Comparison of ENCODE assay signal across 13 mouse cellular contexts in genomic region chr7:138248176-138248575, GRCm38 (mm10).
DNase-seq lines count a peak whose midpoint lies in the region; TF ChIP-seq lines count a peak whose summit lies in the region.
"Had no signal": no experiment of that assay in that cellular context is flagged by ENCODE, and none has a peak within 500 bp of the region (broad histone marks: within the 10 kb centered on the region; RNA-seq: fewer than 3 reads in every experiment).

No protein-coding gene starts in this region.

- H3K9me3 ChIP-seq in CH12.LX (replicated peaks; ENCODE audit: low read length): peaks cover 14% of the 10 kb centered on the region
- H3K9me3 ChIP-seq: liver, embryonic 13.5 days had no signal

- no peak for TF ChIP-seq POLR2A in CH12.LX (IDR thresholded peaks at IDR 0.05; ENCODE audit: low read depth, low read length)

- H3K27ac ChIP-seq in CH12.LX (ENCODE audit: insufficient read depth, low read depth): no peak overlapping the region
- H3K27ac ChIP-seq: liver, embryonic 13.5 days had no signal

- in situ Hi-C loops in CH12.LX (cut with MboI; ENCODE audit: low pct_ligation_motif_present, low pct_unique_long_range_greater_than_20kb, low sequenced_read_pairs): no loop called here

- H3K4me3 ChIP-seq in CH12.LX (replicated peaks in 1 of 3; ENCODE audit: low read depth in 2 of 3, low read length in 2 of 3, poor library complexity in 1 of 3): no peak overlapping the region
- H3K4me3 ChIP-seq: erythroblast, embryonic 14.5 days; liver, embryonic 13.5 days had no signal

- peak in 1 of 2 experiments; percentile 54; a peak in 2 of 4 replicates for TF ChIP-seq CTCF in CH12.LX (conservative IDR thresholded peaks at IDR 0.05 in 1 of 2, IDR thresholded peaks at IDR 0.05 in 1 of 2; ENCODE audit: low read depth in 2 of 2, low read length in 2 of 2)

- dilution Hi-C loops in CH12.LX (cut with MboI; ENCODE audit: extremely low pct_ligation_motif_present, extremely low pct_unique_long_range_greater_than_20kb, low sequenced_read_pairs): no loop called here

- no peak for TF ChIP-seq EP300 in CH12.LX (IDR thresholded peaks at IDR 0.05; ENCODE audit: low read length)

- no peak overlapping the region for H3K9ac ChIP-seq in CH12.LX (ENCODE audit: insufficient read depth, low read depth)
- H3K9ac ChIP-seq: liver, embryonic 13.5 days had no signal

- TF ChIP-seq RAD21 in CH12.LX (IDR thresholded peaks at IDR 0.05; ENCODE audit: low read depth, low read length): peak; percentile 33

- H3K4me2 ChIP-seq in CH12.LX (ENCODE audit: insufficient read depth, low read depth, poor library complexity, severe bottlenecking): no peak overlapping the region
- H3K4me2 ChIP-seq: liver, embryonic 13.5 days had no signal

- no peaks in the 10 kb centered on the region for H3K79me2 ChIP-seq in CH12.LX (replicated peaks; ENCODE audit: control insufficient read depth, extremely low read depth, insufficient read depth, poor library complexity, severe bottlenecking)

- DNase-seq in cerebellum, postnatal 14 days: peak; percentile 48 to 61
- DNase-seq in cerebellum, adult 11-12 months: no peak
- DNase-seq in layer of hippocampus, adult 11-12 months (ENCODE audit: low spot score): peak; percentile 22
- no peak for DNase-seq in layer of hippocampus, adult 9-10 months (ENCODE audit: low spot score)
- peak; percentile 4 for DNase-seq in CH12.LX (ENCODE audit: extremely low read depth)
- DNase-seq in layer of hippocampus, adult 9-11 months: peak; percentile 4
- no peak for DNase-seq in thymus, postnatal 14 days
- DNase-seq in thymus, postnatal 0 days (ENCODE audit: low spot score): no peak
- DNase-seq: gastrocnemius, postnatal 25 days; heart, postnatal 36 days; kidney, postnatal 10 days; liver, embryonic 13.5 days had no signal

- no peaks in the 10 kb centered on the region for H3K36me3 ChIP-seq in CH12.LX (replicated peaks in 1 of 2; ENCODE audit: control insufficient read depth in 1 of 2, insufficient read depth in 1 of 2, low read length in 1 of 2)
- H3K36me3 ChIP-seq: liver, embryonic 13.5 days had no signal

- H3K4me1 ChIP-seq in CH12.LX (ENCODE audit: control insufficient read depth in 1 of 2, insufficient read depth in 2 of 2): no peaks in the 10 kb centered on the region
- H3K4me1 ChIP-seq: liver, embryonic 13.5 days had no signal

- peaks cover 49% of the 10 kb centered on the region for H3K27me3 ChIP-seq in CH12.LX (replicated peaks)
- H3K27me3 ChIP-seq: liver, embryonic 13.5 days had no signal

TF ChIP-seq in CH12.LX, 34 proteins besides CTCF, POLR2A, EP300 and RAD21:
- peak; percentile 40 for TF ChIP-seq SMC3 (IDR thresholded peaks at IDR 0.05; ENCODE audit: low read depth, low read length)
- no peak for TF ChIP-seq CHD1 (IDR thresholded peaks at IDR 0.05; ENCODE audit: low read depth, low read length)

Comparison
In these comparisons a context has a peak if more than half of its experiments do, and no peak if none do; other contexts are left out.
1. DNase-seq: peak in cerebellum, postnatal 14 days (2 of 2), layer of hippocampus, adult 11-12 months (single experiment), CH12.LX (single experiment) and layer of hippocampus, adult 9-11 months (single experiment); none in cerebellum, adult 11-12 months (single experiment), layer of hippocampus, adult 9-10 months (single experiment), thymus, postnatal 14 days (single experiment) and thymus, postnatal 0 days (single experiment).